Mouse (Mus musculus) midbrain, embryonic 12.5 days (tissue): ENCODE measurements at regions not wholly inside any gene's neighbourhood (a gene's known extent, or its start where the extent isn't known, plus 50 kb on each side); places are given as distances from the start of the nearest gene placed in this dataset.

Source experiments
- ATAC-seq: fragments of 200-750 bp; cut with Nextera tagmentation; 2 replicates; pipeline ENCODE4 v1.8.0; 2017; ENCODE audit warnings: low read depth, moderate TSS enrichment, moderate library complexity; ENCODE audit not compliant: low FRiP score
- H3K27ac ChIP-seq: fragments of 300-500 bp; sonication (generic); replicated peaks from 2 replicates; pipeline ENCODE4 v1.5.1; 2016; ENCODE audit warnings: mild to moderate bottlenecking
- H3K27me3 ChIP-seq: fragments of 300-500 bp; sonication (generic); 2 replicates; pipeline ENCODE4 v1.6.1; 2016; ENCODE audit warnings: mild to moderate bottlenecking
- H3K36me3 ChIP-seq: fragments of 300-500 bp; sonication (generic); 2 replicates; pipeline ENCODE4 v1.6.1; 2016
- H3K4me1 ChIP-seq: fragments of 300-500 bp; sonication (generic); 2 replicates; pipeline ENCODE4 v1.6.1; 2016
- H3K4me2 ChIP-seq: fragments of 300-500 bp; sonication (generic); replicated peaks from 2 replicates; pipeline ENCODE4 v1.6.1; 2016; ENCODE audit warnings: mild to moderate bottlenecking, moderate library complexity
- H3K4me3 ChIP-seq: fragments of 300-500 bp; sonication (generic); 2 replicates; pipeline ENCODE4 v1.5.1; 2016; ENCODE audit warnings: mild to moderate bottlenecking
- H3K9ac ChIP-seq: fragments of 300-500 bp; sonication (generic); replicated peaks from 2 replicates; pipeline ENCODE4 v1.6.1; 2016; ENCODE audit warnings: mild to moderate bottlenecking, moderate library complexity
- H3K9me3 ChIP-seq: fragments of 300-500 bp; sonication (generic); 2 replicates; pipeline ENCODE4 v1.6.1; 2016; ENCODE audit warnings: mild to moderate bottlenecking
- WGBS: fragments of 180-500 bp; shearing (Covaris S2); methylation state at CpG from one replicate; pipeline ENCODE4 v1.1.7; 2016; 5-methylcytosine and 5-hydroxymethylcytosine counted together

DNA sequence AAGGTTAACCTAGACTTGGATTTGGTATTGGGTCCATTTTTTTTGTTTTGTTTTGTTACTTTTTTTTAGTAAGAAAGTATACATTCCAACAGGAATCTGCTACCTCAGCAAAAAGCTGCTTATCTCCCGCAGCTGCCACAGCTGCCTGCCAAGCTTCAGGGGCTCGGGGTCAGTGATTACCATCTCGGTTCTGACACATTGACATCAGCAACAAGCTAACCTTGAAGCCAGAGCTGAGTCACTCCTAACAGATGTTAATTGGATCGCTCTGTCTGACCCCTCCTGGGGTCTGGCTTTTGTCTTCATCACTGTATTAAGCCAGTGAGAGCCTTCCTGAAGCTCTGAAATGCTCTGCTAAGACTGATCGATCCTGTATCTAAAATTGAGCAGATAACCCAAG is 292.1 kb downstream of the Agtpbp1 start:
- Histone ChIP-seq H3K27ac (no peak overlapping the region; the same call in 1 of the 2 replicates), H3K27me3 (no peaks in the 10 kb centered on the region), H3K36me3 (no peaks in the 10 kb centered on the region), H3K9ac (no peak overlapping the region), H3K4me2 (no peak overlapping the region), H3K9me3 (no peaks in the 10 kb centered on the region), H3K4me1 (peaks cover 7% of the 10 kb centered on the region; the same call in 1 of the 2 replicates), H3K4me3 (no peak overlapping the region)
- 8% methylated on average over 5 of the region's 5 CpGs for WGBS
- peak; percentile 49; the same call in 1 of the 2 replicates for ATAC-seq

GRCm38 (mm10) chr13:59289127-59289526 is 295.9 kb downstream of the Agtpbp1 start:
- H3K4me3 ChIP-seq: no peak overlapping the region
- no peaks in the 10 kb centered on the region for H3K9me3 ChIP-seq
- H3K4me2 ChIP-seq: no peak overlapping the region
- 76% methylated on average over 11 of the region's 11 CpGs for WGBS
- no peak overlapping the region for H3K27ac ChIP-seq
- peaks cover 7% of the 10 kb centered on the region; the same call in 1 of the 2 replicates for H3K4me1 ChIP-seq
- H3K36me3 ChIP-seq: no peaks in the 10 kb centered on the region
- no peak for ATAC-seq
- H3K9ac ChIP-seq: no peak overlapping the region
- H3K27me3 ChIP-seq: no peaks in the 10 kb centered on the region

- Histone ChIP-seq H3K9ac (no peak overlapping the region), H3K4me1 (no peaks in the 10 kb centered on the region), H3K36me3 (no peaks in the 10 kb centered on the region), H3K4me3 (no peak overlapping the region), H3K9me3 (no peaks in the 10 kb centered on the region), H3K4me2 (no peak overlapping the region), H3K27ac (no peak overlapping the region), H3K27me3 (no peaks in the 10 kb centered on the region)
- ATAC-seq: no peak
- WGBS: 83% methylated on average over 5 of the region's 5 CpGs
Observed at GRCm38 (mm10) chr13:59281199-59281598, 303.8 kb downstream of the Agtpbp1 start.

DNA sequence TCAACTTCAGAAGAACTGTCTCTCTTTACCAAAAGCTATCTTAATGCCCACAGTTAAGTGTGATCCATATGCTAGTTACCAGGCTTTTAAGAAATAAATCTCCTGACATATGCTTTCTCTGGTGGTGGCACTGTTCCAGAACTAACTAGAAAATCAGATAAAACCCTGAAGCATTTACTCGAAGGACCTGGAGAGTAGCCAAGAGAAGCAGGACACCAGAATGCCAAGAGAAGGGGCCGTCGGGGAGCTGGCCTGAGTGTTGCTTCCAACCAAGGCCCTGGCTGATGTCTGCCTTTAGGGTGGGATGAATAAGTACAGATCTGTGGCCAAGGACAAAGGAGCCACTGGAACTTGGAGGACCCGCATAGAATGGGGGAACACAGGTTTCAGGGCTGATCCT is 305.9 kb downstream of the Agtpbp1 start:
- Histone ChIP-seq H3K4me3 (no peak overlapping the region), H3K27ac (no peak overlapping the region), H3K4me1 (no peaks in the 10 kb centered on the region), H3K36me3 (no peaks in the 10 kb centered on the region), H3K27me3 (no peaks in the 10 kb centered on the region), H3K9ac (no peak overlapping the region), H3K4me2 (no peak overlapping the region), H3K9me3 (no peaks in the 10 kb centered on the region)
- ATAC-seq: no peak
- 83% methylated on average over 4 of the region's 4 CpGs for WGBS

DNA sequence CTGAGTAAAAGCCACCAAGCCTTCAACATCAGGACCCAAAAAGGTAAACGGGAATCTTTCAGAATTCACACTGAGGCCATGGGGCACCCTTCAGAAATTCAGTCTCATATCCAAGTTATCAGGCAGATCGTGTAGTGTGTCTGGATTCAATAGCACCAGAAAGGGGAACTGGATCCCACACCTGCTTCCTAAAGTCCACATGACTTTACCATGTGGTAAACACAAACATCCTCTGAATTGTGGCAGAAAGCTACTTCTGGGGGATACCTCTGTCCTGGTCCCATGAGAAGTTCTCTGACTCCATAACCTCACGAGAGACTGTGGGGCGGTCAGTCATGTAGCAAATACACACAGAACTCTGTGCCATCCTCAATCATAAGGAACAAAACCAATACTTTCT is 313.4 kb downstream of the Agtpbp1 start:
- no peak overlapping the region for H3K9ac ChIP-seq
- H3K27ac ChIP-seq: no peak overlapping the region
- no peaks in the 10 kb centered on the region for H3K9me3 ChIP-seq
- no peak overlapping the region for H3K4me3 ChIP-seq
- ATAC-seq: no peak
- no peak overlapping the region for H3K4me2 ChIP-seq
- no peaks in the 10 kb centered on the region for H3K27me3 ChIP-seq
- H3K4me1 ChIP-seq: no peaks in the 10 kb centered on the region
- 89% methylated on average over 4 of the region's 4 CpGs for WGBS
- no peaks in the 10 kb centered on the region for H3K36me3 ChIP-seq

DNA sequence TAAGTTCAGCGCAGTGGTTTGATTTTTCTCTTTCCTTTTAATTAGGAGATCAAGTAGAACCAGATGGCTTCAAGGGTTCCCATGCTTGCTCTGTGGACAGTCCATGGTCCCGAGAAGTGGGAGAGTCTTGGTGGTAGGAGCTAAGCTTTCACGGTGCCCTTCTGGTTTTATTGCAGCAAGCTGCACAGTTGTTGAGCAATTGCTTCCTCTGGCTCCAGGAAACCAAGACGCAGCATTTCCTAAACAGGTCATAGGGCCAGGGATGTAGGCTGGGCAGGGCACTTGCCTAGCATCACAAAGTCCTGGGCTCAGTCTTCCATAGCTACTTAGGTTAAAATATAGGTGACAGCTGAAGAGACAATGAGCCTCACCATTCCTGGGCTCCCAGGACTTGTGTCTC is 318.2 kb downstream of the Agtpbp1 start:
- Histone ChIP-seq H3K9ac (no peak overlapping the region), H3K4me2 (no peak overlapping the region), H3K36me3 (no peaks in the 10 kb centered on the region), H3K27ac (no peak overlapping the region), H3K4me1 (no peaks in the 10 kb centered on the region), H3K27me3 (no peaks in the 10 kb centered on the region), H3K4me3 (no peak overlapping the region), H3K9me3 (no peaks in the 10 kb centered on the region)
- ATAC-seq: no peak
- 88% methylated on average over 4 of the region's 4 CpGs for WGBS

DNA sequence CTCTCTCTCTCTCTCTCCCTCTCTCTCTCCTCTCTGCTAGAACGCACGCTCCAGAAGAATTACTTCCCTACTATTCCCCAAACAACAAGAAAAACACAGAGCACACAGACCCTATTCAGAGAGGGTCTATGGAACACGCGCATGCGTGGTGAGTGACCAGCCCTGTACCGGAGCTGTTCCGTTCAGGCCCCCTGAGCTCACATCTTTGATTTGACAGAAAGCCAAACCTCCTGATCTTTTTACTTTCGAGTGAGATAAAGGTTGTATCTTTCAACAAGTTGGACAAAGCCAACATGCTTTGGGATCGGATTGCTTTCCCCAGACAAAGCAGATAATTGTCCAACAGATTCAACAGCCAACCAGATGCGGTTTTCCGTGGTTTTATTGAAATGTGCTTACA is 320.9 kb downstream of the Agtpbp1 start:
- no peak overlapping the region for H3K4me2 ChIP-seq
- 83% methylated on average over 11 of the region's 11 CpGs for WGBS
- no peak overlapping the region for H3K27ac ChIP-seq
- no peaks in the 10 kb centered on the region for H3K9me3 ChIP-seq
- no peak overlapping the region for H3K9ac ChIP-seq
- no peak overlapping the region for H3K4me3 ChIP-seq
- no peaks in the 10 kb centered on the region for H3K36me3 ChIP-seq
- ATAC-seq: no peak
- no peaks in the 10 kb centered on the region for H3K27me3 ChIP-seq
- H3K4me1 ChIP-seq: no peaks in the 10 kb centered on the region

GRCm38 (mm10) chr13:59261924-59262323 is 323.1 kb downstream of the Agtpbp1 start:
- no peak overlapping the region for H3K9ac ChIP-seq
- peaks cover 9% of the 10 kb centered on the region; the same call in 1 of the 2 replicates for H3K4me1 ChIP-seq
- H3K36me3 ChIP-seq: no peaks in the 10 kb centered on the region
- no peak for ATAC-seq
- no peaks in the 10 kb centered on the region for H3K27me3 ChIP-seq
- WGBS: 83% methylated on average over 3 of the region's 3 CpGs
- no peaks in the 10 kb centered on the region for H3K9me3 ChIP-seq
- H3K4me3 ChIP-seq: no peak overlapping the region
- H3K27ac ChIP-seq: no peak overlapping the region
- no peak overlapping the region for H3K4me2 ChIP-seq

DNA sequence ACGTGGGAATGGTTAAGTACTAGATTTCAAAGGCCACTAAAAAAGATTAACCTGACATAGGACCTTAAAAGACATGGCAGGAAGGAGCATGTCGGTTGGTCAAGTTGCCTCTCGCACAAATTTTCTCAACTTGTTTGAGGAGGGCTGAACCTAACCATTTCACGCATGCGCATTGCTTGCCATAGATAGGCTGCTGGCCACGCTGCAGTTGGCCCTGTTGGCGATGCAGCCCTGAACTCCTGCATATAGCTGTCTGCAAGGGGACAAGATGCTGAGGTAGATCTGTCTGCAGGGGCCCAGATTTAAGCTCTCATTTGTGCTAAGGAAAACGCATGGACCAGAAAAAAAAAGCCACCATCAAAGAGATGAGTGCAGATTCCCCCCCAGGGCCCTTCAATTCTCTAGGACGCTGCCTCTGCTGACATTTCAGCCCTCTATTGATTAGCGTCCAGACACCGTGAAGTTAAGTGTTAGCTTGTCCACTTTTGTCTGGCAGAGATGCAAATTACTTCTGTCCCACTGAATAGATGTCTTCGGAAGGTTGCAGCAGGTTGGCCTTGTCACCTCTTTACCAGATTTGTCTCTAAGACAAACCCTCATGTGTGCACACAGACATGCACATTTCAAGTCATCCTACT is 329.1 kb downstream of the Agtpbp1 start:
- WGBS: 40% methylated on average over 12 of the region's 12 CpGs
- peak; percentile 38; the same call in 1 of the 2 replicates for ATAC-seq
- H3K27ac ChIP-seq: peak overlapping the region; percentile 60
- H3K9ac ChIP-seq: no peak overlapping the region
- H3K4me1 ChIP-seq: peaks cover 32% of the 10 kb centered on the region
- no peaks in the 10 kb centered on the region for H3K9me3 ChIP-seq
- H3K36me3 ChIP-seq: no peaks in the 10 kb centered on the region
- no peak overlapping the region for H3K4me2 ChIP-seq
- no peak overlapping the region for H3K4me3 ChIP-seq
- H3K27me3 ChIP-seq: 0 out of 2 replicates have a peak, but pooled peaks cover 4% of the 10 kb centered on the region

- H3K27ac ChIP-seq: no peak overlapping the region
Observed at GRCm38 (mm10) chr13:59253667-59254558, 331.1 kb downstream of the Agtpbp1 start.

GRCm38 (mm10) chr13:59251252-59252006 is 333.6 kb downstream of the Agtpbp1 start:
- peak; percentile 55; the same call in 1 of the 2 replicates for ATAC-seq
- Histone ChIP-seq H3K4me2 (peak overlapping the region; percentile 8; the same call in 1 of the 2 replicates), H3K4me3 (no peak overlapping the region), H3K27ac (peak overlapping the region; percentile 0; the same call in 1 of the 2 replicates), H3K9me3 (no peaks in the 10 kb centered on the region), H3K9ac (no peak overlapping the region), H3K27me3 (0 out of 2 replicates have a peak, but pooled peaks cover 4% of the 10 kb centered on the region), H3K4me1 (peaks cover 28% of the 10 kb centered on the region), H3K36me3 (no peaks in the 10 kb centered on the region)
- WGBS: 54% methylated on average over 12 of the region's 12 CpGs

More at GRCm38 (mm10) chr13:59253667-59254558, 331.1 kb downstream of the Agtpbp1 start:
- H3K9me3 ChIP-seq: no peaks in the 10 kb centered on the region
- H3K36me3 ChIP-seq: no peaks in the 10 kb centered on the region
- 84% methylated on average over 13 of the region's 13 CpGs for WGBS
- peaks cover 38% of the 10 kb centered on the region for H3K4me1 ChIP-seq
- H3K9ac ChIP-seq: no peak overlapping the region
- 0 out of 2 replicates have a peak, but pooled peaks cover 4% of the 10 kb centered on the region for H3K27me3 ChIP-seq
- no peak overlapping the region for H3K4me2 ChIP-seq
- H3K4me3 ChIP-seq: no peak overlapping the region
- no peak for ATAC-seq
